Mouse (Mus musculus) hindbrain, embryonic 12.5 days (tissue): Measurements from ENCODE around the gene Dhx29. TPM values are rescaled to one million over a fixed set of nuclear protein-coding genes. Genes with fewer than 3 reads are reported as not detected.
A peak's percentile ranks its signal among the peaks of the same experiment; 100 is the strongest.

Experiments
- ATAC-seq: fragments of 200-750 bp; cut with Nextera tagmentation; 2 replicates; pipeline ENCODE4 v1.8.0; 2017; ENCODE audit warnings: moderate TSS enrichment; ENCODE audit not compliant: low FRiP score
- H3K27ac ChIP-seq: fragments of 300-500 bp; sonication (generic); 2 replicates; pipeline ENCODE4 v1.5.1; 2016; ENCODE audit warnings: mild to moderate bottlenecking
- H3K27me3 ChIP-seq: fragments of 300-500 bp; sonication (generic); 2 replicates; pipeline ENCODE4 v1.6.1; 2016; ENCODE audit warnings: mild to moderate bottlenecking
- H3K36me3 ChIP-seq: fragments of 300-500 bp; sonication (generic); 2 replicates; pipeline ENCODE4 v1.6.1; 2016; ENCODE audit warnings: mild to moderate bottlenecking
- H3K4me1 ChIP-seq: fragments of 300-500 bp; sonication (generic); 2 replicates; pipeline ENCODE4 v1.6.1; 2016
- H3K4me2 ChIP-seq: fragments of 300-500 bp; sonication (generic); replicated peaks from 2 replicates; pipeline ENCODE4 v1.6.1; 2016; ENCODE audit warnings: mild to moderate bottlenecking
- H3K4me3 ChIP-seq: fragments of 300-500 bp; sonication (generic); 2 replicates; pipeline ENCODE4 v1.5.1; 2016; ENCODE audit warnings: mild to moderate bottlenecking
- H3K9ac ChIP-seq: fragments of 300-500 bp; sonication (generic); 2 replicates; pipeline ENCODE4 v1.6.1; 2016; ENCODE audit warnings: mild to moderate bottlenecking, moderate library complexity
- H3K9me3 ChIP-seq: fragments of 300-500 bp; sonication (generic); replicated peaks from 2 replicates; pipeline ENCODE4 v1.6.1; 2016; ENCODE audit warnings: mild to moderate bottlenecking
- WGBS: fragments of 180-500 bp; shearing (Covaris S2); methylation state at CpG from one replicate; pipeline ENCODE4 v1.1.7; 2016; 5-methylcytosine and 5-hydroxymethylcytosine counted together
- polyA plus RNA-seq: library from polyadenylated mRNA; unstranded; fragments of >200 nt; fragmentation: Nextera tagmentation; extraction: Ambion mirVana; gene quantifications from 2 replicates; pipeline ENCODE4 v1.2.1, GENCODE M21; 2016

The Dhx29 gene
- polyA plus RNA-seq, 1 experiment from 2014 or later: 38.1 TPM

DNA sequence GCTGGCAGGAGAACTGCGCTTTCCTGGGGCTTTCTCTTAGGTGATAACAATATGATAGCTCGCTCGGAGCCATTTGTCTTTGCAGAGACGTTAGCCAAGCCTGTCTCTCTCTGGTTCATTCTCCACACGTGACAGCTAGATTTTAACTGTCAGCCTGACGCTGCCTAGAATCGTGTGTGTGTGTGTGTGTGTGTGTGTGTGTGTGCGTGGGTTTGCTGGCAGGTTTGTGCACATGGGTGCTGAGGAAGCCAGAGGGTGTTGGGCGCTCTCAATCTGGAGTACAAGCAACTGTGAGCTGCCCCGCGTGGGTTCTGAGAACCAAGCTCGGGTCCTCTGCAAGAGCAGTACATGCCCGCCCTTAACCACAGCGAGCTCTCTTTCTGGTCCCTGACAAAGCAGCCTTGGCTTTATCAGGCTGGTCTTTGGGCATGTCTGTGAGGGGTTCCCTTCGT lies 14.7 kb downstream of the Dhx29 start:
- 75% methylated on average over 15 of the region's 15 CpGs for WGBS
- no peak overlapping the region for H3K4me2 ChIP-seq
- H3K4me3 ChIP-seq: no peak overlapping the region
- no peak overlapping the region for H3K9ac ChIP-seq
- ATAC-seq: no peak
- no peak overlapping the region for H3K27ac ChIP-seq
- no peaks in the 10 kb centered on the region for H3K27me3 ChIP-seq
- H3K36me3 ChIP-seq: peaks cover 77% of the 10 kb centered on the region
- H3K9me3 ChIP-seq: no peaks in the 10 kb centered on the region
- no peaks in the 10 kb centered on the region for H3K4me1 ChIP-seq

DNA sequence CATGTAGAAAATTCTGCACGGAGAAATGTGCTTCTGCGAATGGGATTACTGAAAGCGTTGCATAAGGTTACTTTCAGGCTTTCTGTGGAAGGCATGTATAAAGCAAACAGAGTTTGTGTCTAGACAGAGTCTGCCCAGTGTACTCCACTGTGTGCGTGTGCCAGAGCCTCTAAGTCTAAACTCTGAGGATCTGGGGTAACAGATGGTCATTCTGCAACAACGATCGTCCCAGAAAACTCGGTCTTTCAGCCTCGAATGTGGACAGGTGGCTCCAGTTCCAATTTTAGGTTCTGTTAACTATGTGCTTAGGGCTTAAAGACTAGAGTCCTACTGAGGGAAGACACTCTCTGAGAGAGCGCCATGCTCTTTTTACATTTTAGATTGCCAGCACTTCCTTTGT lies 18.1 kb downstream of the Dhx29 start:
- H3K4me2 ChIP-seq: no peak overlapping the region
- no peaks in the 10 kb centered on the region for H3K4me1 ChIP-seq
- 96% methylated on average over 9 of the region's 9 CpGs for WGBS
- H3K36me3 ChIP-seq: peaks cover 79% of the 10 kb centered on the region
- H3K27me3 ChIP-seq: no peaks in the 10 kb centered on the region
- H3K9ac ChIP-seq: no peak overlapping the region
- no peaks in the 10 kb centered on the region for H3K9me3 ChIP-seq
- no peak for ATAC-seq
- H3K4me3 ChIP-seq: no peak overlapping the region
- H3K27ac ChIP-seq: no peak overlapping the region

DNA sequence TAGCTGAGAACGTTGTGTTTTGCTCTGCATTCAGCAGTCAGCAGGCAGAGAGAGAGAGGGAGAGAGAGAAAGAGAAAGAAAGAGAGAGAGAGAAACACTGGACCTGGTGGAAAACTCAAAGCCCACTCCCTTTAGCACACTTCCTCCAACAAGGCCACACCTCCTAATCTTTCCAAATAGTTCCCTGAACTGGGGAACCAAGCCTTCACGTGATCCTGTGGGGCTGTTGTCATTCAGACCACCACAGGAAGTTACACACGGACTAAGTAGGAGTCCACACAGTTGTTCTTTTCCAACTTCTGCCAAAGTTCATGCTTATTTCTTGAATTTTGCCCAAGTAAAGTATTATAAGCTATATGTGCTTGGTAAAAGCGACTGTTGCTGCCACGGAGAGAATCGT lies 18.6 kb downstream of the Dhx29 start:
- Histone ChIP-seq H3K4me3 (no peak overlapping the region), H3K36me3 (peaks cover 83% of the 10 kb centered on the region), H3K9ac (no peak overlapping the region), H3K27ac (no peak overlapping the region), H3K4me2 (no peak overlapping the region), H3K4me1 (no peaks in the 10 kb centered on the region), H3K27me3 (no peaks in the 10 kb centered on the region), H3K9me3 (no peaks in the 10 kb centered on the region)
- ATAC-seq: no peak
- 92% methylated on average over 6 of the region's 6 CpGs for WGBS

GRCm38 (mm10) chr13:112954067-112954466 lies 26.8 kb downstream of the Dhx29 start:
- Histone ChIP-seq H3K27ac (no peak overlapping the region), H3K9ac (no peak overlapping the region), H3K9me3 (no peaks in the 10 kb centered on the region), H3K4me2 (no peak overlapping the region), H3K4me3 (no peak overlapping the region), H3K27me3 (no peaks in the 10 kb centered on the region), H3K4me1 (no peaks in the 10 kb centered on the region), H3K36me3 (peaks cover 82% of the 10 kb centered on the region)
- 92% methylated on average over 8 of the region's 8 CpGs for WGBS
- no peak for ATAC-seq

- Histone ChIP-seq H3K27me3 (no peaks in the 10 kb centered on the region), H3K27ac (no peak overlapping the region), H3K9ac (no peak overlapping the region), H3K4me1 (no peaks in the 10 kb centered on the region), H3K4me2 (no peak overlapping the region), H3K36me3 (peaks cover 71% of the 10 kb centered on the region), H3K4me3 (no peak overlapping the region), H3K9me3 (no peaks in the 10 kb centered on the region)
- ATAC-seq: no peak
- WGBS: 87% methylated on average over 5 of the region's 5 CpGs
Observed at GRCm38 (mm10) chr13:112963081-112963480, 35.8 kb downstream of the Dhx29 start.

DNA sequence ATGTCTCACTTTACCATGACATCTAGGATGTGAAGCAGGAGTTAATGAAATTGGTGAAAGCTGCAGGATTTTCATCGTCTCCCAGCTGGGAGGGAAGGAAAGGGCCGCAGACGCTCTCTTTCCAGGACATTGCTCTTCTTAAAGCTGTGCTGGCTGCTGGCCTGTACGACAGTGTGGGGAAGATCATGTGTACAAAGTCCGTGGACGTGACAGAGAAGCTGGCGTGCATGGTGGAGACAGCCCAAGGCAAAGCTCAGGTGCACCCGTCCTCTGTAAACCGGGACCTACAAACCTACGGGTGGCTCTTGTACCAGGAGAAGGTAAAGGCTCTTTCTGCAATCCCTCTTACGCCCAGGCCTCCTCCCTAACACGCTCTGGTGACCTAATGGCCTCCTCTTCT lies 37.2 kb downstream of the Dhx29 start:
- Histone ChIP-seq H3K9ac (no peak overlapping the region), H3K36me3 (peaks cover 71% of the 10 kb centered on the region), H3K4me3 (no peak overlapping the region), H3K27ac (no peak overlapping the region), H3K9me3 (no peaks in the 10 kb centered on the region), H3K27me3 (no peaks in the 10 kb centered on the region), H3K4me1 (no peaks in the 10 kb centered on the region), H3K4me2 (no peak overlapping the region)
- ATAC-seq: no peak
- 92% methylated on average over 12 of the region's 12 CpGs for WGBS

- H3K4me3 ChIP-seq: no peak overlapping the region
- peaks cover 65% of the 10 kb centered on the region for H3K36me3 ChIP-seq
- ATAC-seq: no peak
- no peak overlapping the region for H3K27ac ChIP-seq
- H3K4me2 ChIP-seq: no peak overlapping the region
- no peak overlapping the region for H3K9ac ChIP-seq
- WGBS: 92% methylated on average over 5 of the region's 5 CpGs
- no peaks in the 10 kb centered on the region for H3K4me1 ChIP-seq
- H3K9me3 ChIP-seq: no peaks in the 10 kb centered on the region
- no peaks in the 10 kb centered on the region for H3K27me3 ChIP-seq
Observed at GRCm38 (mm10) chr13:112967267-112967666, 40.0 kb downstream of the Dhx29 start.

DNA sequence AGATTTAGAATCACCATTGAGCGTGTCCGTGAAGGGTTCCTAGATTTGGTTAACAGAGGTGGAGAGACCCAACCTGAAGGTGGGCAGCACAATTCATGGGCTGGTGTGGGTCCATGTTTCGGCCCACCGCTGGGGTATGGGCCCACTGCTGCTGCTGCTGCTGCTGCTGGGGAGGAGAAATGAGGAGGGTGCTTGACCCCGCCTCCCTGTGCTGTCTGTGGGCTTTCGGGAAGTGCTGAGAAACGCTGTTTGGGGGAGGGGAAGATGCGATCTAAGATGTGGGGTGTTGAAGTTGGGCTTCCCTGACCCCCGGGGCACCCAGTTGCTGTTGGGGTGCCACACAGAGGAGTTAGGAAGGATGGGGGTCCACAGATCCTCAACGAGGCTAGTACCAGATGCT lies 49.5 kb downstream of the Dhx29 start:
- no peak overlapping the region for H3K4me3 ChIP-seq
- no peaks in the 10 kb centered on the region for H3K9me3 ChIP-seq
- peaks cover 23% of the 10 kb centered on the region for H3K27me3 ChIP-seq
- H3K4me1 ChIP-seq: no peaks in the 10 kb centered on the region
- no peak overlapping the region for H3K9ac ChIP-seq
- no peaks in the 10 kb centered on the region for H3K36me3 ChIP-seq
- no peak for ATAC-seq
- no peak overlapping the region for H3K4me2 ChIP-seq
- WGBS: 42% methylated on average over 10 of the region's 10 CpGs
- no peak overlapping the region for H3K27ac ChIP-seq

- 3% methylated on average over 18 of the region's 18 CpGs for WGBS
- Histone ChIP-seq H3K36me3 (no peaks in the 10 kb centered on the region), H3K4me1 (peaks cover 38% of the 10 kb centered on the region), H3K4me3 (0 out of 2 replicates have a peak overlapping the region, but pooled peaks have one; percentile 41), H3K27me3 (peaks cover 72% of the 10 kb centered on the region), H3K9ac (no peak overlapping the region), H3K4me2 (peak overlapping the region; percentile 84), H3K27ac (no peak overlapping the region), H3K9me3 (no peaks in the 10 kb centered on the region)
- peak; percentile 24; the same call in 1 of the 2 replicates for ATAC-seq
Observed at GRCm38 (mm10) chr13:112985605-112986450, 58.6 kb downstream of the Dhx29 start.

DNA sequence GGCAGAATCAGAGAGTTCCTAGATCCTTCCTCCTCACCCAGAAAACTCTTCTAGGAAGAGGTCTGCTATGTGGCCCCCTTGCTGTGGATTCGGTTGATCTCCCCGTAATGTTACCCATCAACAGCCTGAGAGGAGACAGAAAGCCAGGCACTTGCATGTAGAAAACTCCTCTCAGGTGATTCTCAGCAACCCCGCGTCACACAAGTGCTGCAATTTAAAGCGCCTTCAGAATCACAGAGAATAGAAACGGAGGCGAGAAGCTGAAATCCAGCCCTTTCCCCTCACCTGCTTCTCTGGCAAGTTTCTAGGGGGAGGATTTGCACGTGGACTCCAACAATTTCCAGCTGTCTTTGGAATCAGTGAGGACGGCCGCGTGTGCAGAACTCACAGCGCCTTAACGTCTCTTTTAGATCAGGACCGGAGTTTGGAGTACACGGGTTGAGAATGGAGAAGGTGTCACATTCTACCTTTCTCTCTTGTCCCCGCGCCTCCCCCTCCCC lies 59.2 kb downstream of the Dhx29 start:
- Histone ChIP-seq H3K27ac (no peak overlapping the region), H3K4me1 (peaks cover 38% of the 10 kb centered on the region), H3K9me3 (no peaks in the 10 kb centered on the region), H3K4me2 (peak overlapping the region; percentile 84), H3K36me3 (no peaks in the 10 kb centered on the region), H3K9ac (no peak overlapping the region), H3K27me3 (peaks cover 77% of the 10 kb centered on the region), H3K4me3 (peak overlapping the region; percentile 41; the same call in 1 of the 2 replicates)
- WGBS: under 1% methylated on average over 17 of the region's 17 CpGs
- ATAC-seq: no peak

GRCm38 (mm10) chr13:112987532-112987943 lies 60.3 kb downstream of the Dhx29 start, which contains the start of gene Ccno:
Ccno (plus strand) TSS chr13:112987802.
- H3K4me2 ChIP-seq: peak within 1 kb of the TSS; percentile 84
- H3K9ac ChIP-seq: peak within 1 kb of the TSS; percentile 33
- peaks cover 38% of the 10 kb centered on the region for H3K4me1 ChIP-seq
- H3K36me3 ChIP-seq: no peaks in the 10 kb centered on the region
- 1% methylated on average over 44 of the region's 47 CpGs for WGBS
- ATAC-seq: peak; percentile 94
- H3K4me3 ChIP-seq: peak within 1 kb of the TSS; percentile 41
- H3K27me3 ChIP-seq: peaks cover 81% of the 10 kb centered on the region
- H3K9me3 ChIP-seq: no peaks in the 10 kb centered on the region
- no peak within 1 kb of the TSS for H3K27ac ChIP-seq

GRCm38 (mm10) chr13:112987991-112988390 lies 60.7 kb downstream of the Dhx29 start:
- H3K27me3 ChIP-seq: peaks cover 84% of the 10 kb centered on the region
- peaks cover 38% of the 10 kb centered on the region for H3K4me1 ChIP-seq
- no peaks in the 10 kb centered on the region for H3K36me3 ChIP-seq
- H3K9me3 ChIP-seq: no peaks in the 10 kb centered on the region
- under 1% methylated on average over 39 of the region's 39 CpGs for WGBS
- peak overlapping the region; percentile 33 for H3K9ac ChIP-seq
- ATAC-seq: peak; percentile 64
- peak overlapping the region; percentile 41 for H3K4me3 ChIP-seq
- H3K27ac ChIP-seq: no peak overlapping the region
- peak overlapping the region; percentile 84 for H3K4me2 ChIP-seq
